Mouse (Mus musculus): ENCODE results near the gene BC048562.

DNA sequence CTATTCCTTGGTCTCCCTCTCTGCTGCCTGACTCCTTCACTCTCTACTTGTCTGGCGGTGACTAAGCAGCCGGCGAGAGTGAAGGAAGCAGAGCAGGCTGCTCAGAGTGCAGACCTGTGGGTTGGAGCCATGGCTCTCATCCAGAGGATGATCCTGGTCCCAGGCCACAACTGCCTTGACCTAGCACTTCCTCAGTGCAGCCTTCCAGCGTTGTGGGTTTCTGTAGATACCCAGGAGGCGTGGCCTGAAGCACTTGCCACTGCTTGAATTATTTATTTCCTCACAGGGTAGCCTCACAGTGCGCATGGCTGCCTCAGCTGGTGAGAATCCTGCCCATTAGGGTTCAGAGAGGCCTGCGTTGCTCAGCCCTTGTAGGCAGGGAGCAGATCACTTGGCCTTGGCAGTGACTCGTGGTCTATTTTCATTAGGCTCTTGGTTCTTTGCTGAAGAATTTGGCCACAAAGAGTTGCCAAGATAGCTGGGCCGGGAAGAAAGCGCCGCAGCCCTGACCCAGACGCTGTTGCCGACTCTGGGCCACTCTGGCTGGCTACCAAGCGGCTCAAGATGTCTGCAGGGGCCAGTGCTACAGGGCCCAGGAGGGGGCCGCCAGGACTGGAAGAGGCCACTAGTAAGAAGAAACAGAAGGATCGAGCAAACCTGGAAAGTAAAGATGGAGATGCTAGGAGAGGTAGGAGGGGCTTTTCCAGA is 55.9 kb downstream of the BC048562 start:
- TF ChIP-seq CTCF (IDR thresholded peaks at IDR 0.05; ENCODE audit: borderline replicate concordance, extremely low read depth, insufficient read depth, insufficient read length), result no peak
- TF ChIP-seq POLR2A (IDR thresholded peaks at IDR 0.05; ENCODE audit: borderline replicate concordance, extremely low read depth, insufficient read depth, insufficient read length, poor library complexity, severe bottlenecking), result no peak
